Mouse (Mus musculus) layer of hippocampus, adult 9-10 months (tissue): ENCODE data around the gene Hist1h1d.
"Not testable (repeated sequence)": the region's sequence is repeated elsewhere in the genome, so short reads cannot be mapped to it uniquely, and the experiment has no call there.

ENCODE experiments used
- DNase-seq: peaks from one replicate; pipeline ENCODE4 v3.0.0; 2022; ENCODE audit warnings: low spot score

The Hist1h1d gene

GRCm38 (mm10) chr13:23573034-23573897, 20.2 kb downstream of the Hist1h1d start:
- not testable (repeated sequence) for DNase-seq

DNA sequence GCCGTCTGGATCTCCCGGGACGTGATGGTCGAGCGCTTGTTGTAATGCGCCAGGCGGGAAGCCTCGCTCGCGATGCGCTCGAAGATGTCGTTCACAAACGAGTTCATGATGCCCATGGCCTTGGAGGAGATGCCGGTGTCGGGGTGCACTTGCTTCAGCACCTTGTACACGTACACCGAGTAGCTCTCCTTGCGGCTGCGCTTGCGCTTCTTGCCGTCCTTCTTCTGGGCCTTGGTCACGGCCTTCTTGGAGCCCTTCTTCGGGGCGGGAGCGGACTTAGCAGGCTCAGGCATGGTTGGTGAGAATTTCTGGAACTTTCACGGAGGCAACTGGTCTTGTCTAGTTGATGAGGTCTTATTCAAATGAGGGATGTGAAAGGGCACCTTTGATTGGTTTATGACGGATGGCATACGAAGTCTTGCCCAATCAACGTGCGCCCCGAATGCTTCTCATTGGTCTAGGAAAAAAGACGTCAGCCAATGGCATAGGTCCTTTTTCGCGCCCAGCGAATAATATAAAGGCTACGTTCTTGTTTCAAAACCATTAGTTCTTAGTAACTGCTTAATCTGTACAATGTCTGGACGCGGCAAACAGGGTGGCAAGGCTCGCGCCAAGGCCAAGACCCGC, 20.9 kb downstream of the Hist1h1d start, which contains the start of the genes Hist1h2bf and Hist1h2ad:
TSS of gene Hist1h2bf (minus strand) at position 299 of the 627 bp plus-strand sequence.
TSS of gene Hist1h2ad (plus strand) at position 484 of the 627 bp plus-strand sequence.
- DNase-seq = peak; percentile 96

DNA sequence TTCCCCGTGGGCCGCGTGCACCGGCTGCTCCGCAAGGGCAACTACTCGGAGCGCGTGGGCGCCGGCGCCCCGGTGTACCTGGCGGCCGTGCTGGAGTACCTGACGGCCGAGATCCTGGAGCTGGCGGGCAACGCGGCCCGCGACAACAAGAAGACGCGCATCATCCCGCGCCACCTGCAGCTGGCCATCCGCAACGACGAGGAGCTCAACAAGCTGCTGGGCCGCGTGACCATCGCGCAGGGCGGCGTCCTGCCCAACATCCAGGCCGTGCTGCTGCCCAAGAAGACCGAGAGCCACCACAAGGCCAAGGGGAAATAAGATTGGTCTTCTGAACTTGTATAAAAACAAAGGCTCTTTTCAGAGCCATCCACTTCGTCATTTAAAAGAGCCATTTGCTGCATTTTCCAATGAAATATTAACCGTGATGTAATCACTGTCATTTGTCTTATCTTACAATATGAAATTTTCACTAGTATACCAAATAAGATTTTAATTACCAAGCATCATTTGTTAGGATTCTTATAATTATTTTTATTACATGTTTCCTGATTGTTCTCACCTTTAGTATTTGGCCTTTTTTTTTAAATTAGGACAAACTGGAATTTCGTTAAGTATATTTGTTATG, 21.6 kb downstream of the Hist1h1d start:
- DNase-seq = not testable (repeated sequence)

DNA sequence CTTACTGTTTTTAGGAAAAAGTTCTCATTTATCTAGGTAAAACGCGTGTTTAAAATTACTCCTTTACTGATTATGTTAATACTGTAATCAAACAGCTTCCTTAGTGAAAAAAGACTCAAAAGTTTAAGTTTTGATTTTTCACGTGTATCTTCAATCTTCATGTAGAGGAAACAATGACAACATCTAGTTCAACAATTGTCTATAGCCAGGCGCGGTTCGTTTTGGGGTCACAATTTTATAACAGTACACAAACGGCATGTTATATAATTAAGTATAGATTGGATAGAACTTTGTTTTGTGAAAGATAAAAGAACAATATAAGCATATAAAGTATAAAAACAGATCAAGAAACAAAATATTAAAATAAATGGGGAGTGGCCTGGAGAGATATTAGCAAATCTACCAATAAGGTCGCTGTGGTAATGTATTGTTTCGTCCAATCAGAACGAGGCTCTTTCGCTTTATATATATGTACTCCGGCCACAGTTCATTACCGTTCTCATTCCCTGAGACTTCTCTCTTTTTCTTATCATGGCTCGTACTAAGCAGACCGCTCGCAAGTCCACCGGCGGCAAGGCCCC, 22.3 kb downstream of the Hist1h1d start, which contains the start of gene Hist1h3d:
TSS of gene Hist1h3d (plus strand) at position 493 of the 581 bp plus-strand sequence.
- DNase-seq = no peak

GRCm38 (mm10) chr13:23575864-23576313, 22.8 kb downstream of the Hist1h1d start:
- DNase-seq = not testable (repeated sequence)

GRCm38 (mm10) chr13:23576351-23576881, 23.4 kb downstream of the Hist1h1d start:
- no peak for DNase-seq

DNA sequence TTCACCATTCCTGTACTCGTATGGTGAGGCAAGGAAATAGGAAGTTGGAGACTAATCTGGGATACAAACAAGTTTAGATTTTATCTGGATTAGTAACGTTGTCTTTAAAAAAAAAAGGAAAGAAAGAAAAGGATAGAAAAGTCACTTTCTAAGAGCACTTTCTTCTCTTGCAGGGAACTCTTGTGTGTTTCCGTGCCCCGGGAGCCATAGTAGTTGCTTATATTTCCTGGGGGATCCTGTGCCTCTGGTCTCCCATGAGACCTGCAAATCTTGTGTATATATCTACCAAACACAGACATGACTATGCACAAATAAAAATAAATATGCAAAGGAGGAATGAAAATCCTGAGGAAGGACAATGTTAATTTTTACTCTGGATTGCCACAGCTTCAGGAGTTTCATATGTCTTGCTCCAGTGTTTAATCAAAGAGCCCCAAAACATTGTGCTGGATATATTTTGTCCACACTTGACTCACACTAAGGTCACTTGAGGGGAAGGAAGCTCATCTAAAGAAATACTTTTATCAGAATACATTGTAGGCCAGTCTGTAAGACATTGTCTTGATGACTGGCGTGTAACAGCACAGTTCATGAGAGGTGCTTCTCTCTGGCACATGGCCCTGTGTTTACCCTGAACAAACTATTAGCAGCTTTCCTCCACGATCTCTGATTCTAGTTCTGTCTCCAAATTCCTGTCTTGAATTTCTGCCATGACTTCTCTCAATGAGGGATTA, 24.0 kb downstream of the Hist1h1d start:
- DNase-seq = no peak

- DNase-seq = no peak
Measured at GRCm38 (mm10) chr13:23577835-23578234, 24.8 kb downstream of the Hist1h1d start.

DNA sequence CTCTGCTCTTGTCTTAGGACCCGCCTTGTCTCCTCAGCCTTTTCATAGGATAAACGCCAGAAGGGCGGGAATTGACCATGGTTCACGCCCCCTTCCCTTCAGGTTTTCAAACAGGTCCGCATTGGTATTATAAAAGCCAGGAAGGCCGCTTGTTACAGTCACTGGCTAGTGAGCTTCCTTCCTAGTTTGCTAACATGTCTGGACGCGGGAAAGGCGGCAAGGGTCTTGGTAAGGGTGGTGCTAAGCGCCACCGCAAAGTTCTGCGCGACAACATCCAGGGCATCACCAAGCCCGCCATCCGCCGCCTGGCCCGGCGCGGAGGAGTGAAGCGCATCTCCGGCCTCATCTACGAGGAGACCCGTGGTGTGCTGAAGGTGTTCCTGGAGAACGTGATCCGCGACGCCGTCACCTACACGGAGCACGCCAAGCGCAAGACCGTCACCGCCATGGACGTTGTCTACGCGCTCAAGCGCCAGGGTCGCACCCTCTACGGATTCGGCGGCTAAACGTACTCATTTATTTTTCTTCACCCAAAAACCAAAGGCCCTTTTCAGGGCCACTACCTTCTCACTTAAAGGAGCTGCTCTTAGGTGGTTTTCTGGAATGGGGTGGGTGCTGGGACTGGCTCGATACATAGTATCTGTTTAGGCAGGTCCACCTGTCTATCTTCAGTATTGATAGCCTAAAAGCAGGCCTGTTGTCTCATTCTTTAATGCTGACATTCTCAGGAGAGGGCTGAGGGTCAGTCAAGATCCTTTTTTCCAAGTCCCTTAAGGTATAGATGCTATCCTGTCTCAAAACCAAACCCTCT, 28.6 kb downstream of the Hist1h1d start, which contains the start of gene Hist1h4d:
TSS of gene Hist1h4d (plus strand) at position 191 of the 811 bp plus-strand sequence.
- peak; percentile 99 for DNase-seq

GRCm38 (mm10) chr13:23582219-23583056, 29.4 kb downstream of the Hist1h1d start:
- no peak for DNase-seq

- no peak for DNase-seq
Measured at GRCm38 (mm10) chr13:23583387-23584068, 30.5 kb downstream of the Hist1h1d start.

DNA sequence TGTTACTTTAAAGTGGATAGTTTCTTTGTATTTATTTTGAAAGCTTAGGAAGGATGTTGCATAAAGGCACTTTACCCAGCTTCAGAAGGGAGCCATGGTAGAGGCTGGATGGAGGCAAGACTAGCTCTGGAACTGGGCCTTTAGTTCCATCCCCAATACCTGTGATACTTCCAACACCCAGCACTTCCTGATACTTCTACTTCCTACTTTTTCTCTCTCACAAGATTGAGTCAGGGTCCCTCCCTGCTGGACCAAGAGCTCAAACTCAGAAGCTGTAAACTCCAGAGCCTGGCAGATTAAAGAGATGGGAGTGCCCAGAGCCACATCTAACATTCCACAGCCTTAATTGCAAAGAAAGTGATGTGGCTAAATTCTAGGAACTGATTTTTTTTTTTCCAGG, 31.3 kb downstream of the Hist1h1d start:
- DNase-seq = no peak

DNA sequence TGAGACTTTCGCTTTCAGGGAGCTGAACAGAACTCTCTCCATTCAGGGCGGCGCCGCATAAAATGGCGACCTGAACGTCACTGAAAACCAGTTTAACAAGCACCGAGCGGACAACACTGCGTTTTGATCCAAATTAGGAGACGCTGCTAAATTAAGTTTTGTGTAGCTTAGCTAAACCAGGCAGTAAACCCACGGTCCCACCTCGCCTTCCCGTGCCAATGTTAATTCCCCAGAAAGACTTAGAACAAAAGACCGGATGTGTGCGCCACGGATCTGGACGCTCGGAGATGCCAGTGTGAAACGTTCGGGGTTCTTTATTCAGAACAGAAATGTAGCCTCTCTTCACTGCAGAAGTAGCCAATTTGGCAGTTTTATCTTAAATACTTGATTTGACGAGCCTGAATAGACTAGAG, 32.0 kb downstream of the Hist1h1d start:
- DNase-seq = no peak

- peak; percentile 87 for DNase-seq
Measured at GRCm38 (mm10) chr13:23585442-23586098, 32.5 kb downstream of the Hist1h1d start.

GRCm38 (mm10) chr13:23586099-23586939, 33.3 kb downstream of the Hist1h1d start:
- DNase-seq = no peak

DNA sequence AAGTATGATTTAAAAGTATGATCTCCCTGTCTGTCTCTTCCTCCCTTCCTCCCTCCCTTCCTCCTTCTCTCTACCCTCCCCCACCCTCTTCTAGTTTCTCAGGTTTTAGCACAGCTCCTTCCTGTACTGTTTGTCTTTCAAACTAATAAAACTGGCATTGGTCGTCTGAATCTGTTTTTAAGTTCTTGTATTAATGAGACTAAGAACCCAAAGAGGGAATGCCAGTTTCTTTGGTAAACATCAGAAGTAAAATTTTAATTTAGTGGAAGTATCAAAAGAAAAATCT, 33.8 kb downstream of the Hist1h1d start:
- no peak for DNase-seq

DNA sequence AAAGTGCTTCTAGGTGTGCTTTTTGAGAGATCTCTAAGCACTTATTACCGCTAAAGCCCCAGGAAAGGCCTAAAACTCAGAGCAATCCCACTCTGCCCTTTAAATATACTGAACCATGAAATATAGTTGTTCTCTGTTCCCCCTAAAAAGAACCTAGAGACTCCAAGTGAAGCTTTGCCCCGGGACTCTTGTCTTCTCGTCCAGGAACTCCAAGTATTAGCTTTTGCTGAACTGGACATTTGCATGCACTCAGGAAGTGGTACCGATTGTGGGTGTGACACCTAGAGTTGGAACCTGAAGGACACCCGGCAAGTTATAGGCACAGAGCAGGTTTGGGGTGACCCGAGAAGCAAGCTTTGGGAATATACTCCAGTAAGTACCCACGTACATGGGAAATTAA, 38.1 kb downstream of the Hist1h1d start:
- DNase-seq = no peak
